Mouse (Mus musculus) myocyte (in vitro differentiated cells): ENCODE data around the gene Igfbpl1. TPM values are rescaled to one million over a fixed set of nuclear protein-coding genes. Genes with fewer than 3 reads are reported as not detected.

Experiments
- H3K27me3 ChIP-seq: one replicate; pipeline ENCODE4 v1.6.1; 2011; ENCODE audit not compliant: control insufficient read depth, insufficient read depth, insufficient read length
- H3K36me3 ChIP-seq: one replicate; pipeline ENCODE4 v1.6.1; 2011; ENCODE audit not compliant: control insufficient read depth, insufficient read depth
- H3K4me2 ChIP-seq: one replicate; pipeline ENCODE4 v1.6.1; 2011; ENCODE audit warnings: low read depth, control low read depth
- H3K4me3 ChIP-seq: one replicate; pipeline ENCODE4 v1.5.1; 2011; ENCODE audit warnings: mild to moderate bottlenecking, control low read depth, moderate library complexity
- H3K79me2 ChIP-seq: one replicate; pipeline ENCODE4 v1.6.1; 2011; ENCODE audit not compliant: control insufficient read depth, insufficient read depth
- H3ac ChIP-seq: one replicate; pipeline ENCODE4 v1.6.1; 2011; ENCODE audit not compliant: control insufficient read depth, insufficient read length
- CEBPB ChIP-seq: IDR thresholded peaks from 2 replicates; pipeline ENCODE4 v1.6.1; 2011; ENCODE audit warnings: mild to moderate bottlenecking, moderate library complexity; ENCODE audit not compliant: poor library complexity, insufficient read depth, severe bottlenecking
- MYOG ChIP-seq, 3 experiments: IDR thresholded peaks; one replicate each; pipeline ENCODE4 v1.6.1; 2011; ENCODE audit warnings: control low read depth in 2 of 3, low read depth in 2 of 3, mild to moderate bottlenecking in 2 of 3; ENCODE audit not compliant: insufficient read length in 2 of 3, control insufficient read depth in 1 of 3, insufficient read depth in 1 of 3
- POLR2AphosphoS2 ChIP-seq: IDR thresholded peaks from one replicate; pipeline ENCODE4 v1.6.1; 2011; ENCODE audit warnings: low read depth, control low read depth; ENCODE audit not compliant: insufficient read length
- REST ChIP-seq: IDR thresholded peaks from one replicate; pipeline ENCODE4 v1.6.1; 2011; ENCODE audit warnings: mild to moderate bottlenecking, control low read depth, moderate library complexity; ENCODE audit not compliant: insufficient read depth, insufficient read length
- SRF ChIP-seq: IDR thresholded peaks from one replicate; pipeline ENCODE4 v1.6.1; 2011; ENCODE audit warnings: low read depth; ENCODE audit not compliant: control insufficient read depth, insufficient read length
- TCF12 ChIP-seq: IDR thresholded peaks from one replicate; pipeline ENCODE4 v1.6.1; 2011; ENCODE audit warnings: mild to moderate bottlenecking, control low read depth; ENCODE audit not compliant: poor library complexity, insufficient read depth, severe bottlenecking
- polyA plus RNA-seq: library from polyadenylated mRNA; unstranded; fragments of >200 nt; fragmentation: generic; extraction: Trizol; gene quantifications from one replicate; pipeline ENCODE4 v1.2.1, GENCODE M21; 2012; ENCODE audit warnings: missing spikeins

The Igfbpl1 gene
- polyA plus RNA-seq, 1 experiment, result not detected

DNA sequence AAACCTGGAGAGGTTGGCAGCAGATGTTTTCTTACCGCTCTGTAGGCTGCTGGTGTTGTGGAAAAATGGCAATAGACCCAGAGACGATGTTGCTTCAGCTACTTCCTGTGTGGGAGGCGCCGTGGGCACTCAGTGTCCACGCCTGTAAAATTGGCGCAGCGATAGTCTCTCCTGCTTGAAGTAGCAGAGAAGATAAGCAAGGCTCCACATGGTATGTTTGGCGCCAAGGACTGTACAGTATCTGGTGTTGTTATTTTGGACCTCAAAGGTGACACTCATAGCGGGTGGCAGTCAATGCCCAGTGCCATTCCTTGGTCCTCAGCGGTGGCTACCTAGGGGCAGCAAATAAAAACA, 62.6 kb downstream of the Igfbpl1 start:
- no peaks in the 10 kb centered on the region for H3K36me3 ChIP-seq
- H3K4me3 ChIP-seq, result no peak overlapping the region
- TF ChIP-seq SRF (no peak), TCF12 (no peak)
- no peaks in the 10 kb centered on the region for H3K79me2 ChIP-seq
- H3ac ChIP-seq, result no peak overlapping the region
- H3K4me2 ChIP-seq, result peak overlapping the region; percentile 30
- H3K27me3 ChIP-seq, result peaks cover 63% of the 10 kb centered on the region

DNA sequence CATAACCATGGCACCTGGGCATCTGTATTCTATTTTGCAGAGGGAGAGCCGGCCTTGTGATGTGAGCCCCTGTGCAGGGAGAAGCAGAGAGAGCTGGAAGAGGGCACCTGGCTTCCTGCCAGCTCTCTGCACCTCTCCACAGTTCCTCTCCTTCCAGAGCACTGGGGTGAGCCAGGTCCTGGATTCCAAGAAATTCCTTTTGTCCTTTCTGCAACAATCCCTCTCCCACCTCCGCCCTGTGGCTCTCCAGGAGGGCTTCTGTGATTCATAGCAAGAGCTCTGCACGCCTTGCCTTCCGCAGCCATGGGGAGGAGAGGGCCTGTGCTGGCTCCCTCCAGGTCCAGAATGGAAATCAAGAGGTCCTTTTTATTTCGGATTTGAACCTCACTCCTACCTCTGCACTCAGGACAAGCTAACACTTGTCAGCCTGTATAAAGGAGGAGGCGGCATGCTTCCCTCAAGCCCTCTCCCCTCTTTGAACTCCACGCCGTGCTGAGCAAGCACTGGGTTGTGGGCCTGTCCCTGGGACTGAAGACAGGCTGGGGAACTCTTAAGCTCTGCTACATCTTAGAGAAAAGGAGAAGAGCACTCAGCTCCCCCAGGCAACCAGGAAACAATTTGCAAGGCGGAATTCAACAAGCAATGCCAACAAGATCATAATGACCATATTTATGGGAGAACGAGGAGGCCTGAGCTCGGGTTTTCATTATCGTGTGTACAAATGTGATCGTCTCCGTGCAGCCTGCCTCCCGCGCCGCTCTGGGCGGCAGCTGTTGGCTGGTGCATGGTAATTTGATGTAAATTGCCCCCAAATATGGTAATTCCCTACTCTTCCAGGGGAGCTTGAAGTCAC, 63.2 kb downstream of the Igfbpl1 start:
- TF ChIP-seq MYOG (IDR thresholded peaks at IDR 0.05; ENCODE audit: control insufficient read depth in 1 of 3, insufficient read depth in 1 of 3, insufficient read length in 2 of 3, low read depth in 2 of 3) (no peak), SRF (peak; percentile 25), POLR2AphosphoS2 (no peak)
- Histone ChIP-seq H3ac (no peak overlapping the region), H3K4me3 (no peak overlapping the region), H3K79me2 (no peaks in the 10 kb centered on the region), H3K36me3 (no peaks in the 10 kb centered on the region), H3K27me3 (peaks cover 57% of the 10 kb centered on the region), H3K4me2 (peak overlapping the region; percentile 30)

DNA sequence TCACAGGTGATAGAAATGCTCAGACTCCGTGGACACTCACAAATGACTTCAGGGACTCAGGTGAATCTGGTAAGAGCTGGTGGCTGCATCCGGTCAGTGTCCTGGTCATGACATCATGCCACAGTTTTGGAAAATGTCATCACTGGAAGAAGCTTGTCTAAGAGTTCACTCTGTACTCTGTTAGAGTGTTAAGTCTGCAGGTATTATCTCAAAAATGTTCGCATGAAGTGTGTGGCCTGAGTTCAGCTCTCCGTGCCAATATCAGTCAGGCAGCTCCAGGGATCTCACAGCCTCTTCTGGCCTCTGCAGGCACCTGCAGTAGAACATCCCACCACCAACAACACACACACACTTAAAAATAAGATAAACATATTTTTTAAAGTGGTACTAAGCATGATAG, 64.1 kb downstream of the Igfbpl1 start:
- TF ChIP-seq CEBPB, result no peak
- TF ChIP-seq REST, result no peak
- no peak for TF ChIP-seq MYOG (IDR thresholded peaks at IDR 0.05; ENCODE audit: control insufficient read depth in 1 of 3, insufficient read depth in 1 of 3, insufficient read length in 2 of 3, low read depth in 2 of 3)
- no peak for TF ChIP-seq POLR2AphosphoS2
- Histone ChIP-seq H3K27me3 (peaks cover 47% of the 10 kb centered on the region), H3K36me3 (no peaks in the 10 kb centered on the region), H3K4me3 (no peak overlapping the region), H3ac (no peak overlapping the region), H3K79me2 (no peaks in the 10 kb centered on the region), H3K4me2 (no peak overlapping the region)

Other genes starting within 250 kb of the Igfbpl1 start
- gene Aldh1b1, start 27.9 kb downstream of the Igfbpl1 start, polyA plus RNA-seq, result 0.49 TPM
- not detected for gene Stra6l, start 21.7 kb upstream of the Igfbpl1 start, polyA plus RNA-seq
- gene Ccdc180, start 63.4 kb upstream of the Igfbpl1 start, polyA plus RNA-seq, result not detected
- gene Tdrd7, start 138.4 kb upstream of the Igfbpl1 start, polyA plus RNA-seq, result 12.0 TPM
- 36.6 TPM for gene Tmod1, start 212.0 kb upstream of the Igfbpl1 start, polyA plus RNA-seq